Mouse (Mus musculus) spleen, adult 2 months (tissue): Measurements from ENCODE around the gene Fam131a.

Source experiments
- CTCF ChIP-seq: fragments of 200-500 bp; IDR thresholded peaks from 2 replicates; pipeline ENCODE4 v1.5.1; 2011; ENCODE audit warnings: mild to moderate bottlenecking, inconsistent platforms; ENCODE audit not compliant: insufficient read depth, insufficient read length, insufficient replicate concordance; ENCODE audit errors: extremely low read depth
- POLR2A ChIP-seq: fragments of 200-500 bp; IDR thresholded peaks from 2 replicates; pipeline ENCODE4 v1.6.1; 2011; ENCODE audit warnings: low read depth, low read length, inconsistent platforms

DNA sequence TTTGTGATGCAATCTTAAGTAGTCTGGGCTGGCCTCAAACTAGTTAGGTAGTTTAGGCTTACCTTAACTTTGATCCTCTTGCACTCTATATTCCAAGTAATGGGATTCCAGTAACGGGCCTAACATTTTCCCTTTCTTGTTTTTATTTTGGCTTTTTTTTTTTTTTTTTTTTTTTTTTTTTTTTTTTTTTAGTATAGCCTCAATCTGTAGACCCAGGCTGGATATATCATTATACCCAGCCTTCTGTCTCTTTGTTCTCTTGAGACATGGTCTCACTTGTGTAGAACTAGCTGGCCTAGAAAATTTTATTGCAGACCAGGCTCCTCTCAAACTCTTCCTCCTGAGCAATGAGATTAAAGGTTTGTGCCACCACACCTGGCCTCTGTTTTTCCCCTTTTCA is 1.4 kb upstream of the Fam131a start:
- TF ChIP-seq POLR2A (no peak), CTCF (no peak)
